Mouse (Mus musculus) bone marrow, adult 2 months (tissue): Measurements from ENCODE around the gene Rp9. TPM values are rescaled to one million over a fixed set of nuclear protein-coding genes. Genes with fewer than 3 reads are reported as not detected.
"Not testable (repeated sequence)": the region's sequence is repeated elsewhere in the genome, so short reads cannot be mapped to it uniquely, and the experiment has no call there.

Experiments used
- H3K27ac ChIP-seq: fragments of 200-500 bp; 2 replicates; pipeline ENCODE4 v1.5.1; 2012; ENCODE audit warnings: low read depth, mild to moderate bottlenecking, control low read depth, inconsistent platforms, low read length; ENCODE audit not compliant: control insufficient read depth, poor library complexity, insufficient read depth
- H3K4me1 ChIP-seq: fragments of 200-500 bp; 2 replicates; pipeline ENCODE4 v1.6.1; 2011; ENCODE audit warnings: low read length; ENCODE audit not compliant: control insufficient read depth, insufficient read depth
- H3K4me3 ChIP-seq: fragments of 200-500 bp; replicated peaks from 2 replicates; pipeline ENCODE3; 2011; ENCODE audit warnings: mild to moderate bottlenecking, low read depth, low read length, control low read depth; ENCODE audit not compliant: control insufficient read depth
- CTCF ChIP-seq: fragments of 200-500 bp; IDR thresholded peaks from 2 replicates; pipeline ENCODE4 v1.5.1; 2011; ENCODE audit warnings: low read length, control low read depth; ENCODE audit not compliant: control insufficient read depth, insufficient read depth
- POLR2A ChIP-seq: fragments of 200-500 bp; IDR thresholded peaks from 2 replicates; pipeline ENCODE4 v1.6.1; 2011; ENCODE audit warnings: low read depth, mild to moderate bottlenecking, control low read depth, low read length, borderline replicate concordance; ENCODE audit not compliant: control insufficient read depth
- WGBS: fragments of 180-500 bp; shearing (Covaris S2); methylation state at CpG from one replicate; pipeline ENCODE4 v1.1.7; 2018; 5-methylcytosine and 5-hydroxymethylcytosine counted together
- polyA plus RNA-seq: library from polyadenylated mRNA; stranded (reverse); fragments of >200 nt; gene quantifications from 2 replicates; pipeline ENCODE4 v1.2.4, GENCODE M21; 2011; ENCODE audit warnings: low replicate concordance; ENCODE audit not compliant: missing spikeins, insufficient read depth, insufficient read length

Rp9 gene
- polyA plus RNA-seq, 1 experiment: 64.8 TPM

DNA sequence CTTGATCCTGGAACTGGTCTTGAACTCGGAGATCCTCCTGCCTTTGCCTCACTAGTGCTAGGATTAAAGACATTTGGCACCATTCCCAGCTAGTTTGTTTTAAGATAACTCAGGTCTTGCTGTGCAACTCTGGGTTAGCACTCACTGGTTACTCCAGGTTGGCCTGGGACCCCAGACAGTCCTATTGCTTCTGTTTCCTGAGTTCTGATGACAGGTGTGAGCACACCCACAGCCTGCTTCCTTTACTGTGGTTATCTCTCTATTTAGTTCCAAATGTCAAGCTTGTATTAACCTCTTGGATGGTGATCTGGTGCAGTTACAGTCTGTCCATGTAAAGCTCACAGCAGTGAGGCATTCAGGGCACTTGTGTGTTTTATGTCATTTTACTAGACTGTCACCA, 46.0 kb downstream of the Rp9 start:
- WGBS: 49% methylated on average over 1 of the region's 1 CpGs
- no peak overlapping the region for H3K4me3 ChIP-seq

GRCm38 (mm10) chr9:22422559-22422958, 47.0 kb downstream of the Rp9 start:
- Histone ChIP-seq H3K4me3 (no peak overlapping the region), H3K27ac (no peak overlapping the region), H3K4me1 (no peaks in the 10 kb centered on the region; the same call in 1 of the 2 replicates)
- no peak for TF ChIP-seq CTCF
- no peak for TF ChIP-seq POLR2A
- WGBS: 88% methylated on average over 1 of the region's 1 CpGs

More for the DNA sequence above, 46.0 kb downstream of the Rp9 start:
- Histone ChIP-seq H3K4me1 (no peaks in the 10 kb centered on the region; the same call in 1 of the 2 replicates), H3K27ac (no peak overlapping the region)
- no peak for TF ChIP-seq POLR2A
- no peak for TF ChIP-seq CTCF

DNA sequence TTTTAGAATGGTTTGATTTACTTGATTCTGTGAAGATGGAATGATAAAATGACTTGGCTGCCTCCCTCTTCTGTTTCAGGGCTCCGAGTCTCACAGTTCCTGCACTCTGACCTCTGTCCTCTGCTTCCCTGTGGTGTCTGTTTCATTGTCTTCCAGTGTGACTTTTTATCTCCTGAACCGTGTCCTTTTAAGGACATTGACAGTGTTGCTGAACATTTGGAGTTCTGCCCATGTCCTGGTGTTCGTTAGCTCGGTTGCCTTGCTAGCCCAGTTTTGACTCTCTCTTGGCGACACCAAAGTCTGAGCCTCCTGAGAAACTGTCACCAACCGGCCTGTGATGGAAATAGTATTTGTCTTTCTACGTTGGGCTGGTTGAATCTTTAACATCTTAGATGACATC, 49.1 kb downstream of the Rp9 start:
- H3K27ac ChIP-seq: no peak overlapping the region
- no peak overlapping the region for H3K4me3 ChIP-seq
- no peaks in the 10 kb centered on the region; the same call in 1 of the 2 replicates for H3K4me1 ChIP-seq
- TF ChIP-seq POLR2A (no peak), CTCF (no peak)
- WGBS: 66% methylated on average over 7 of the region's 7 CpGs

DNA sequence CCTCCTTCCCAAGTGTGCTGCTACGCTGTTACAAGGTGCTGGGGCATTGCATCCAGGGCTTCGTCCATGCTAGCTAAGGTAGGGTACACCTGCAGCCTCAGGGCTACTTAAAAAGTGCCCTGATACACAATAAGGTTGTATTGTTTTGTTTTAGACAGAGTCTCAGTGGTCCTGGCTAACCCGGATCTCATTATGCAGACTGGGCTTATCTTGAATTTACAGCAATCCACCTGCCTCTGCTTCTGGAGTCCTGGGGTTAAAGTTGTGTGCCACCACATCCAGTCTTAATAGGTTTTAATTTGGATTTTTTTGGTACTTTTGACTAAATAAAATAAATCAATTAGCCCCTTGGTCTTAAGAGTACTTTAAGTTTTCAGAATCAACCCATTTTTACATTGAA, 49.7 kb downstream of the Rp9 start:
- WGBS: 86% methylated on average over 3 of the region's 3 CpGs
- TF ChIP-seq CTCF: no peak
- no peak for TF ChIP-seq POLR2A
- Histone ChIP-seq H3K27ac (no peak overlapping the region), H3K4me3 (no peak overlapping the region), H3K4me1 (no peaks in the 10 kb centered on the region; the same call in 1 of the 2 replicates)

- 84% methylated on average over 6 of the region's 6 CpGs for WGBS
- no peak overlapping the region for H3K27ac ChIP-seq
- TF ChIP-seq CTCF: no peak
- no peak for TF ChIP-seq POLR2A
Measured at GRCm38 (mm10) chr9:22417547-22417946, 52.0 kb downstream of the Rp9 start.

GRCm38 (mm10) chr9:22416187-22416586, 53.4 kb downstream of the Rp9 start:
- TF ChIP-seq CTCF (no peak), POLR2A (no peak)

More at GRCm38 (mm10) chr9:22417547-22417946, 52.0 kb downstream of the Rp9 start:
- Histone ChIP-seq H3K4me1 (no peaks in the 10 kb centered on the region; the same call in 1 of the 2 replicates), H3K4me3 (no peak overlapping the region)

GRCm38 (mm10) chr9:22411002-22411857, 58.3 kb downstream of the Rp9 start, which contains the start of gene 9530077C05Rik:
Gene 9530077C05Rik, plus strand, starts transcription at chr9:22411513.
- TF ChIP-seq CTCF: peak; percentile 94
- peak; percentile 72; the same call in 1 of the 2 replicates for TF ChIP-seq POLR2A
- H3K27ac ChIP-seq: peak within 1 kb of the TSS; percentile 47
- WGBS: under 1% methylated on average over 43 of the region's 43 CpGs
- no peaks in the 10 kb centered on the region; the same call in 1 of the 2 replicates for H3K4me1 ChIP-seq
- H3K4me3 ChIP-seq: peak within 1 kb of the TSS; percentile 97

More at GRCm38 (mm10) chr9:22416187-22416586, 53.4 kb downstream of the Rp9 start:
- H3K4me1 ChIP-seq: no peaks in the 10 kb centered on the region; the same call in 1 of the 2 replicates
- 75% methylated on average over 3 of the region's 3 CpGs for WGBS
- H3K4me3 ChIP-seq: no peak overlapping the region
- H3K27ac ChIP-seq: no peak overlapping the region

- no peak overlapping the region for H3K27ac ChIP-seq
- no peaks in the 10 kb centered on the region; the same call in 1 of the 2 replicates for H3K4me1 ChIP-seq
- TF ChIP-seq POLR2A (no peak), CTCF (no peak)
- no peak overlapping the region for H3K4me3 ChIP-seq
- WGBS: 79% methylated on average over 7 of the region's 7 CpGs
Measured at GRCm38 (mm10) chr9:22409501-22409900, 60.0 kb downstream of the Rp9 start.

GRCm38 (mm10) chr9:22408344-22408743, 61.2 kb downstream of the Rp9 start:
- H3K4me3 ChIP-seq, H3K4me1 ChIP-seq, H3K27ac ChIP-seq: not testable (repeated sequence)
- 30% methylated on average over 4 of the region's 4 CpGs for whole genome bisulfite sequencing

DNA sequence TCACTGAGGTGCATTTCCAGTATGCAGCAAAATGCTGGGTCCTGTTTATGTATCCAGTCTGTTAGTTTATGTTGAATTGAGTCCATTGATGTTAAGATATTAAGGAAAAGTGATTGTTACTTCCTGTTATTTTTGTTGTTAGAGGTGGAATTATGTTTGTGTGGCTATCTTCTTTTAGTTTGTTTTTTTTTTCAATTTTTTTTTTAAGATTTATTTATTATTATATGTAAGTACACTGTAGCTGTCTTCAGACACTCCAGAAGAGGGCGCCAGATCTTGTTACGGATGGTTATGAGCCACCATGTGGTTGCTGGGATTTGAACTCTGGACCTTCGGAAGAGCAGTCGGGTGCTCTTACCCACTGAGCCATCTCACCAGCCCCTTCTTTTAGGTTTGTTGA, 61.9 kb downstream of the Rp9 start:
- H3K4me3 ChIP-seq, H3K4me1 ChIP-seq, H3K27ac ChIP-seq: not testable (repeated sequence)
- WGBS: 81% methylated on average over 4 of the region's 4 CpGs
